Mouse (Mus musculus) embryonic facial prominence, embryonic 15.5 days (tissue): Measurements from ENCODE around the gene 4930590J08Rik. TPM values are rescaled to one million over a fixed set of nuclear protein-coding genes. Genes with fewer than 3 reads are reported as not detected.

Experiments used
- ATAC-seq: fragments of 200-750 bp; cut with Nextera tagmentation; 2 replicates; pipeline ENCODE4 v1.8.0; 2017; ENCODE audit warnings: low read depth, moderate TSS enrichment; ENCODE audit not compliant: insufficient number of reproducible peaks, low FRiP score, low TSS enrichment
- H3K27ac ChIP-seq: fragments of 300-500 bp; sonication (generic); replicated peaks from 2 replicates; pipeline ENCODE4 v1.5.1; 2015; ENCODE audit warnings: mild to moderate bottlenecking, inconsistent platforms
- H3K27me3 ChIP-seq: fragments of 300-500 bp; sonication (generic); 2 replicates; pipeline ENCODE4 v1.6.1; 2015; ENCODE audit warnings: inconsistent platforms
- H3K36me3 ChIP-seq: fragments of 300-500 bp; sonication (generic); 2 replicates; pipeline ENCODE4 v1.6.1; 2015; ENCODE audit warnings: mild to moderate bottlenecking, inconsistent platforms
- H3K4me1 ChIP-seq: fragments of 300-500 bp; sonication (generic); 2 replicates; pipeline ENCODE4 v1.6.1; 2015; ENCODE audit warnings: inconsistent platforms
- H3K4me2 ChIP-seq: fragments of 300-500 bp; sonication (generic); replicated peaks from 2 replicates; pipeline ENCODE4 v1.6.1; 2015; ENCODE audit warnings: mild to moderate bottlenecking, inconsistent platforms
- H3K4me3 ChIP-seq: fragments of 300-500 bp; sonication (generic); replicated peaks from 2 replicates; pipeline ENCODE4 v1.5.1; 2015; ENCODE audit warnings: mild to moderate bottlenecking, inconsistent platforms
- H3K9ac ChIP-seq: fragments of 300-500 bp; sonication (generic); 2 replicates; pipeline ENCODE4 v1.6.1; 2015; ENCODE audit warnings: inconsistent platforms
- H3K9me3 ChIP-seq: fragments of 300-500 bp; sonication (generic); replicated peaks from 2 replicates; pipeline ENCODE4 v1.6.1; 2016; ENCODE audit warnings: inconsistent platforms
- WGBS: fragments of 180-500 bp; shearing (Covaris S2); methylation state at CpG from one replicate; pipeline ENCODE4 v1.1.7; 2015; 5-methylcytosine and 5-hydroxymethylcytosine counted together
- polyA plus RNA-seq: library from polyadenylated mRNA; unstranded; fragments of >200 nt; fragmentation: Nextera tagmentation; extraction: Ambion mirVana; gene quantifications from 2 replicates; pipeline ENCODE4 v1.2.1, GENCODE M21; 2015

The 4930590J08Rik gene
- polyA plus RNA-seq, 1 experiment from 2014 or later: 0.24 TPM

GRCm38 (mm10) chr6:91965060-91965459 lies 62.5 kb downstream of the 4930590J08Rik start:
- WGBS: 85% methylated on average over 8 of the region's 8 CpGs

GRCm38 (mm10) chr6:91966006-91966405 lies 63.4 kb downstream of the 4930590J08Rik start:
- 38% methylated on average over 6 of the region's 6 CpGs for WGBS
- no peak overlapping the region for H3K9ac ChIP-seq

More at GRCm38 (mm10) chr6:91965060-91965459, 62.5 kb downstream of the 4930590J08Rik start:
- no peaks in the 10 kb centered on the region for H3K27me3 ChIP-seq
- no peak overlapping the region for H3K4me3 ChIP-seq
- 0 out of 2 replicates have a peak, but pooled peaks cover 9% of the 10 kb centered on the region for H3K4me1 ChIP-seq
- H3K36me3 ChIP-seq: no peaks in the 10 kb centered on the region
- no peak overlapping the region for H3K9ac ChIP-seq
- H3K4me2 ChIP-seq: no peak overlapping the region
- no peak overlapping the region for H3K27ac ChIP-seq
- no peaks in the 10 kb centered on the region for H3K9me3 ChIP-seq
- no peak for ATAC-seq

GRCm38 (mm10) chr6:91972201-91972646 lies 69.6 kb downstream of the 4930590J08Rik start:
- no peak overlapping the region for H3K4me2 ChIP-seq
- no peaks in the 10 kb centered on the region; the same call in 1 of the 2 replicates for H3K4me1 ChIP-seq
- peak; percentile 66; the same call in 1 of the 2 replicates for ATAC-seq
- H3K36me3 ChIP-seq: no peaks in the 10 kb centered on the region
- H3K9me3 ChIP-seq: no peaks in the 10 kb centered on the region
- H3K9ac ChIP-seq: no peak overlapping the region
- no peak overlapping the region for H3K27ac ChIP-seq
- no peaks in the 10 kb centered on the region for H3K27me3 ChIP-seq
- H3K4me3 ChIP-seq: no peak overlapping the region
- WGBS: 45% methylated on average over 9 of the region's 9 CpGs

More at GRCm38 (mm10) chr6:91966006-91966405, 63.4 kb downstream of the 4930590J08Rik start:
- Histone ChIP-seq H3K4me1 (0 out of 2 replicates have a peak, but pooled peaks cover 2% of the 10 kb centered on the region), H3K36me3 (no peaks in the 10 kb centered on the region), H3K4me3 (no peak overlapping the region), H3K9me3 (no peaks in the 10 kb centered on the region), H3K4me2 (no peak overlapping the region), H3K27me3 (no peaks in the 10 kb centered on the region), H3K27ac (no peak overlapping the region)
- no peak for ATAC-seq

- H3K4me3 ChIP-seq: no peak overlapping the region
- WGBS: 67% methylated on average over 6 of the region's 6 CpGs
- H3K4me1 ChIP-seq: peaks cover 7% of the 10 kb centered on the region
- no peak overlapping the region for H3K4me2 ChIP-seq
- peaks cover 2% of the 10 kb centered on the region; the same call in 1 of the 2 replicates for H3K27me3 ChIP-seq
- H3K36me3 ChIP-seq: no peaks in the 10 kb centered on the region
- H3K9ac ChIP-seq: no peak overlapping the region
- no peak for ATAC-seq
- H3K9me3 ChIP-seq: no peaks in the 10 kb centered on the region
- no peak overlapping the region for H3K27ac ChIP-seq
Observed at GRCm38 (mm10) chr6:91973972-91974371, 71.4 kb downstream of the 4930590J08Rik start.

DNA sequence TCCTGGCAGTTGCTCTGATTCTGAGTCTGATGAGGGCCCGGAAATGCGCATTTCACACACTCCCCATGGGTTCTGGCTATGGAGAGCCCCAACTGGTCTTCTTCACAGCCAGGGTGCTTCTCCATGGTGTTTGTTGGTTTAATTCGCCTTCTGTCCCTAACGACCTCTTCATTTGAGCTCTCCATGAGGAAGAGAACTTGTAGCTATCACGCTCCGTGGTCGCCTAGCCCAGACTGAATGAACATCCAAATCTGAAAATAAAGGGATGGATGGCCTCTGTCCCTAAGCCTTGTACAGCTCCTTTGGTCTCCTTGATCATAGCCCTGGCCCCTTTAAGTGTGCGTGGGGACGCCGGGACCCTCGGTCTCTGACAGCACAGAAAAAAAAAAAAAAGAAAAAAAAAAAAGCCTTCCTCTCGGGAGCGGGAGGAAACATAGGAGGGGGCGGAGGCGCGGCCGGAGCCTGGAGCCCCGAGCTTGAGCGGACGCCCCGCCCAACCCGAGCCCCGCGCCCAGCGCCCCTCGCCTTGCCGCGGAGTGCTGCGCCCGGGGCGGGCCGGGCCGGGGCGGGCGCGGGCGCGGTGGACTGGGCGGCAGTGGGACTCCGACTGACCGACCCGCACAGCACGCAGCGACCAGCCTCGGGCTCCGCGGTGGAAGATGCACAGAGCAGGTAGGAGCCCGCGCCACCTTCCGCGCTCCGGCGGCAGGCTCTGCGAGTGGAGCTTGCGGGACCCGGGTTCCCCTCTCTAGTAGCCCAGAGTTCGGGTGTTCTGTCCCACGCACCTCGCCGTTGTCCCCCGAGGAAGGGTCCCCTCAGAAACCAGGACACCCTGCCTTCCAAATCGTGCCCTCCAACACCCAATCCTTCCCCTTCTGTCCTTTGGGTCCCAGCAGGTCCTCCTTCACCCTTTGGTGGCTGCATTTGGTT lies 76.0 kb downstream of the 4930590J08Rik start, which contains the start of gene Fgd5:
Gene Fgd5, plus strand, starts transcription at position 508 of the 930 bp plus-strand sequence.
- Histone ChIP-seq H3K4me3 (peak within 1 kb of the TSS; percentile 55), H3K27me3 (peaks cover 26% of the 10 kb centered on the region), H3K9me3 (no peaks in the 10 kb centered on the region), H3K4me2 (peak within 1 kb of the TSS; percentile 73), H3K4me1 (peaks cover 9% of the 10 kb centered on the region), H3K9ac (peak within 1 kb of the TSS; percentile 41), H3K27ac (no peak within 1 kb of the TSS), H3K36me3 (no peaks in the 10 kb centered on the region)
- 1% methylated on average over 54 of the region's 62 CpGs for WGBS
- peak; percentile 80 for ATAC-seq

DNA sequence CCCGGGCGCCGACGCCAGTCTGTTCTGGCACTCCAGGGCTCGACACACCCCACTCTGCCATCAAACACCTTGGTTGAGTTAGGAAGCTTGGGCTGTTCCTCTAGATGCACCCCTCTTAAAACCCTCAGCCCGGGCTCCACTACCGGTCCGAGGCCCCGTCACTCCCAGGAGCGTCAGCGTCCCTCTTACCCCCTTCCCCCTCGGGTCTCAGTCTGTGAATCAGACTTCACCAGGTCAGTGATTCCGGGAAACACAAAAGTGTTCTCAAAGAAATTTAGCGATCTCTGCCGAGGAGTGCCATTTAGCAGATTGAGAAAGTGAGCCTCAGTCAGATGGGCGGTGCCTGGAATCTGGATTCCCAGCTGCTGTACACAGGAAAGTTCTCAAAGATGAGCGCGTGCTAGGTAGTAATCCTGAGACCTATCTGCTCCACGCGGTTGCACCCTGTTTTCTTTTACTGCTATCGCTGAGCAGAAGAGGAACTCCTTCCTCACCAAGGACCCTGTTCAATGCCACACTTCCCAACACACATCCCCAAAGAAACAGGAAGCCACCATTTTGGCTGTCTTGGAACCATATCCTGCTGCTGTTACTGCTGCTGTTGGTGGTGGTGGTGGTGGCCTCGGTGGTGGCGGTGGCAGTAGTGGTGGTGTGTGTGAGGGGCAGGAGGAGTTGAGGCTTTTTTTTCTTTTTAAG lies 76.8 kb downstream of the 4930590J08Rik start:
- WGBS: 8% methylated on average over 23 of the region's 23 CpGs
- Histone ChIP-seq H3K36me3 (no peaks in the 10 kb centered on the region), H3K9me3 (no peaks in the 10 kb centered on the region), H3K27ac (no peak overlapping the region), H3K4me3 (peak overlapping the region; percentile 55), H3K9ac (peak overlapping the region; percentile 41), H3K4me1 (peaks cover 9% of the 10 kb centered on the region), H3K4me2 (peak overlapping the region; percentile 73), H3K27me3 (peaks cover 26% of the 10 kb centered on the region)
- ATAC-seq: no peak

DNA sequence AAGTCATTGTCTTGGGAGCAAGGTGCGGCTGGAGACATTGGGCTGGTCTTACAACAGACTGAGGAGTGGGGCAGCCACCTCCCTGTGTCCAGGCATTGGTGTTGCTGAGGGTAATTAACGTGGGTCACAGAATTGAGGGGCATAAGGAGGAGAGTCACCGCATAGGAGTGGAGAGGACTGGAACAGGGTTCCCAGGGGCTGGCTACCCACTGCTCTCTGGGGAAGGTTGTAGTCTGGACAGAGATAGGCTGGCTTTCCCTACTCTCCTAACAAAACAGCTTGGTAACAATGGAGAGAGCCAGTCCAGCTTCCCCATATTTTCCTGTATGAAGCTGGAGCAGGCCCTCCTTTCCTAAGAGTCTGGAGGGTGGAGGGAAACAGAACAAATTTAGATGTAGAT lies 77.4 kb downstream of the 4930590J08Rik start:
- no peak overlapping the region for H3K27ac ChIP-seq
- peak overlapping the region; percentile 55 for H3K4me3 ChIP-seq
- peaks cover 9% of the 10 kb centered on the region for H3K4me1 ChIP-seq
- peaks cover 26% of the 10 kb centered on the region for H3K27me3 ChIP-seq
- no peak for ATAC-seq
- H3K9me3 ChIP-seq: no peaks in the 10 kb centered on the region
- peak overlapping the region; percentile 73 for H3K4me2 ChIP-seq
- H3K36me3 ChIP-seq: no peaks in the 10 kb centered on the region
- H3K9ac ChIP-seq: no peak overlapping the region
- 67% methylated on average over 3 of the region's 3 CpGs for WGBS

- no peak overlapping the region for H3K4me3 ChIP-seq
- no peak overlapping the region for H3K27ac ChIP-seq
- no peak overlapping the region for H3K9ac ChIP-seq
- 72% methylated on average over 8 of the region's 8 CpGs for WGBS
- no peaks in the 10 kb centered on the region for H3K36me3 ChIP-seq
- H3K4me1 ChIP-seq: no peaks in the 10 kb centered on the region
- H3K4me2 ChIP-seq: no peak overlapping the region
- H3K9me3 ChIP-seq: no peaks in the 10 kb centered on the region
- no peak for ATAC-seq
- no peaks in the 10 kb centered on the region for H3K27me3 ChIP-seq
Observed at GRCm38 (mm10) chr6:91990101-91990500, 87.5 kb downstream of the 4930590J08Rik start.

GRCm38 (mm10) chr6:91992823-91993222 lies 90.2 kb downstream of the 4930590J08Rik start:
- Histone ChIP-seq H3K36me3 (no peaks in the 10 kb centered on the region), H3K27ac (no peak overlapping the region), H3K9me3 (no peaks in the 10 kb centered on the region), H3K9ac (no peak overlapping the region), H3K4me3 (no peak overlapping the region), H3K27me3 (no peaks in the 10 kb centered on the region), H3K4me1 (no peaks in the 10 kb centered on the region), H3K4me2 (no peak overlapping the region)
- ATAC-seq: no peak
- WGBS: 66% methylated on average over 2 of the region's 2 CpGs

- no peak overlapping the region for H3K4me3 ChIP-seq
- ATAC-seq: no peak
- H3K9ac ChIP-seq: no peak overlapping the region
- no peak overlapping the region for H3K27ac ChIP-seq
- H3K36me3 ChIP-seq: no peaks in the 10 kb centered on the region
- H3K27me3 ChIP-seq: no peaks in the 10 kb centered on the region
- 69% methylated on average over 8 of the region's 8 CpGs for WGBS
- no peaks in the 10 kb centered on the region for H3K4me1 ChIP-seq
- H3K4me2 ChIP-seq: no peak overlapping the region
- no peaks in the 10 kb centered on the region for H3K9me3 ChIP-seq
Observed at GRCm38 (mm10) chr6:91993795-91994505, 91.3 kb downstream of the 4930590J08Rik start.
